15 mouse cellular contexts compared by ENCODE assay signal in genomic region chr10:67071884-67072283, GRCm38 (mm10). TPM values are rescaled to one million over a fixed set of nuclear protein-coding genes. Genes with fewer than 3 reads are reported as not detected.
DNase-seq lines count a peak whose midpoint lies in the region; ATAC-seq lines count a peak whose summit lies in the region.
"Had no signal": no experiment of that assay in that cellular context is flagged by ENCODE, and none has a peak within 500 bp of the region (broad histone marks: within the 10 kb centered on the region; RNA-seq: fewer than 3 reads in every experiment).

No protein-coding gene starts in this region.

- peak overlapping the region; percentile 23; the same call in 1 of the 2 replicates for H3K27ac ChIP-seq in heart, embryonic 15.5 days
- H3K27ac ChIP-seq in heart, embryonic 11.5 days (ENCODE audit: low read depth, low read length) = no peak overlapping the region
- H3K27ac ChIP-seq: forebrain, embryonic 13.5 days; heart, embryonic 13.5 days; liver, embryonic 15.5 days had no signal

- no peak overlapping the region for H3K4me3 ChIP-seq in heart, embryonic 15.5 days
- no peak overlapping the region for H3K4me3 ChIP-seq in heart, embryonic 11.5 days (ENCODE audit: low read depth, low read length)
- H3K4me3 ChIP-seq: forebrain, embryonic 13.5 days; heart, embryonic 13.5 days; liver, embryonic 15.5 days had no signal

- 67% methylated on average over 5 of the region's 5 CpGs for WGBS in heart, embryonic 15.5 days
- whole genome bisulfite sequencing in heart, embryonic 11.5 days (ENCODE audit: insufficient replicate concordance) = 78% methylated on average over 5 of the region's 5 CpGs

- no peaks in the 10 kb centered on the region for H3K36me3 ChIP-seq in heart, embryonic 15.5 days
- no peaks in the 10 kb centered on the region for H3K36me3 ChIP-seq in heart, embryonic 11.5 days (ENCODE audit: control insufficient read depth, insufficient read depth, low read length)
- H3K36me3 ChIP-seq: liver, embryonic 15.5 days had no signal

- no peaks in the 10 kb centered on the region for H3K9me3 ChIP-seq in heart, embryonic 15.5 days (replicated peaks)
- H3K9me3 ChIP-seq in heart, embryonic 11.5 days (replicated peaks; ENCODE audit: control insufficient read depth, low read length) = no peaks in the 10 kb centered on the region
- H3K9me3 ChIP-seq: forebrain, embryonic 13.5 days; heart, embryonic 13.5 days; liver, embryonic 15.5 days had no signal

- ATAC-seq in heart, embryonic 15.5 days (replicated peaks; ENCODE audit: insufficient number of reproducible peaks, insufficient read depth, low FRiP score, low read depth) = no peak
- ATAC-seq in heart, embryonic 11.5 days (replicated peaks; ENCODE audit: insufficient number of reproducible peaks, low FRiP score, low TSS enrichment) = no peak
- peak; percentile 67 for ATAC-seq in activated CD4-positive, CD25-positive, alpha-beta regulatory T cell, adult 4 months
- peak; percentile 34; the same call in 1 of the 2 replicates for ATAC-seq in monocyte, adult 5-6 weeks (replicated peaks; ENCODE audit: insufficient number of reproducible peaks, low FRiP score, low TSS enrichment, poor library complexity, severe bottlenecking)
- ATAC-seq: forebrain, embryonic 13.5 days; intestine, postnatal 0 days had no signal

- H3K27me3 ChIP-seq in heart, embryonic 15.5 days = no peaks in the 10 kb centered on the region
- H3K27me3 ChIP-seq in heart, embryonic 11.5 days (ENCODE audit: control insufficient read depth, insufficient read depth, low read length) = no peaks in the 10 kb centered on the region
- H3K27me3 ChIP-seq: forebrain, embryonic 13.5 days; heart, embryonic 13.5 days; liver, embryonic 15.5 days had no signal

- H3K9ac ChIP-seq in heart, embryonic 15.5 days = no peak overlapping the region
- H3K9ac ChIP-seq in heart, embryonic 11.5 days (ENCODE audit: low read depth, low read length) = no peak overlapping the region
- H3K9ac ChIP-seq: forebrain, embryonic 13.5 days; heart, embryonic 13.5 days; liver, embryonic 15.5 days had no signal

- no peak overlapping the region for H3K4me2 ChIP-seq in heart, embryonic 15.5 days
- H3K4me2 ChIP-seq in heart, embryonic 11.5 days = no peak overlapping the region
- H3K4me2 ChIP-seq: forebrain, embryonic 13.5 days; heart, embryonic 13.5 days; liver, embryonic 15.5 days had no signal

- H3K4me1 ChIP-seq in heart, embryonic 15.5 days (replicated peaks) = peaks cover 7% of the 10 kb centered on the region; the same call in 1 of the 2 replicates
- peaks cover 10% of the 10 kb centered on the region; the same call in 1 of the 2 replicates for H3K4me1 ChIP-seq in heart, embryonic 11.5 days (ENCODE audit: control insufficient read depth, insufficient read depth, low read length)

- DNase-seq in A20 (ENCODE audit: low read depth, low spot score) = peak; percentile 73
- no peak for DNase-seq in MN1 (ENCODE audit: low spot score)
- DNase-seq in ovary, postnatal 10 days (ENCODE audit: low spot score) = no peak
- no peak for DNase-seq in Muller cell, postnatal 12 days (ENCODE audit: inconsistent ontology term)
- DNase-seq: adrenal gland, postnatal 25 days; cerebellum, postnatal 14 days; layer of hippocampus, postnatal 36 days had no signal

RNA-seq across cellular contexts. Expression of gene Jmjd1c, which starts 24.0 kb away (rescaled TPM):
- polyA plus RNA-seq in heart, embryonic 15.5 days (2015; fragmentation: Nextera tagmentation; extraction: Ambion mirVana) = 33.3 and 33.5 TPM in 2 replicates
- polyA plus RNA-seq in heart, embryonic 11.5 days (2014; fragmentation: Nextera tagmentation; extraction: Ambion mirVana) = 31.7 and 39.5 TPM in 2 replicates
- 10 to 100 TPM; 35.2 to 44.7 TPM for polyA plus RNA-seq in activated CD4-positive, CD25-positive, alpha-beta regulatory T cell, adult 4 months (2017; shearing (Covaris generic))
- 110 to 165 TPM (median 124 TPM) in 3 replicates for total RNA-seq in monocyte, adult 5-6 weeks (2017)

RNA-seq across cellular contexts. Expression of gene Reep3, which starts 24.9 kb away (rescaled TPM):
- 30.6 and 31.5 TPM in 2 replicates for polyA plus RNA-seq in heart, embryonic 15.5 days (2015; fragmentation: Nextera tagmentation; extraction: Ambion mirVana)
- polyA plus RNA-seq in heart, embryonic 11.5 days (2014; fragmentation: Nextera tagmentation; extraction: Ambion mirVana) = 21.5 and 23.7 TPM in 2 replicates
- polyA plus RNA-seq in activated CD4-positive, CD25-positive, alpha-beta regulatory T cell, adult 4 months (2017; shearing (Covaris generic)) = 10 to 100 TPM; 20.3 to 21.1 TPM
- total RNA-seq in monocyte, adult 5-6 weeks (2017) = 12.9 to 19.6 TPM (median 19.1 TPM) in 3 replicates

Comparison
In these comparisons a context has a peak if more than half of its experiments do, and no peak if none do; other contexts are left out.
1. ATAC-seq: peak in activated CD4-positive, CD25-positive, alpha-beta regulatory T cell, adult 4 months (single experiment) and monocyte, adult 5-6 weeks (single experiment); none in heart, embryonic 15.5 days (single experiment) and heart, embryonic 11.5 days (single experiment).